Mouse (Mus musculus): ENCODE results near the gene Syne1. TPM values are rescaled to one million over a fixed set of nuclear protein-coding genes. Genes with fewer than 3 reads are reported as not detected.

Syne1 gene
- polyA plus RNA-seq, 1 experiment from 2014 or later: 6.0 TPM

DNA sequence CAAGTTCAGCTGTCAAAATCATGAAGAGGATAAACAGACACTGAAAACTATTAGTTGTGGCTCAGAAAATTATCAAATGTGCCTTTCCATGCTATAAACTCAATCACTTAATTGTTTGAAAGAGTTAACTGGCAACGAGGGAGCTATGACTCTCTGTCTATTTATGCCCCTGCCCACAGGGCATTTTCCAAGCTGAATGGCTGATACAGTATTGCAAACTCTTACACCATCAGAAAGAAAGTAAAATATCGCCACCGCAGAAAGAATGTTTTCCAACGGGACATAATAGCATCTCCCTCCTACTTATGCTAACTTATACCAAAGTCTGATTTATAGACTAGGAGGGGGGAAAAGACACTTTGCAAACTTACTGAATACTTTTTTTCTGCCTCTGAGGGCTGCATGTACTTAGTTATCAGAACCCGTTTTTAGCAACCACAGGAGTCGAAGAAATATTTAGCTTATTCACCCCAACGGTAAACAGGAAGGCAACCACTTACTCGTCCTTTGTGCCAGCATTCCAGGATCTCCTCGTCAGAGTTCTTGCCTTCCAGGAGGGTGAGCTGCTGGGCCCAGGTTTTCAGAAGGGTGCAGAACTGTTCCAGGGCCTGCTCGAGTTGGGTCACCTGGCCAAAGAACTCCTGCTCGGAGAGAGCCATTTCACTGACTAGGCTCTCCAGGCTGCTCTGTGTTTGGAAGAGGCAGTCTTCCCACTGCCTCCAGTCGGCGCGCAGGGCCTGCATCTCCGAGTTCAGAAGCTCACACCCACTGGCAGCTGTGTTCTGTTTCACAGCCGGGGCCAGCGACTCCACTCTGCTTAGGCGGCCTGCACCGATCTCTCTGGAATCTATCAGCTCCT, 262.3 kb downstream of the Syne1 start:
- no peaks in the 10 kb centered on the region for H3K36me3 ChIP-seq (ENCODE audit: control insufficient read depth, insufficient read depth)
- ATAC-seq (ENCODE audit: low read depth): no peak
- H3K27ac ChIP-seq (ENCODE audit: low read length): no peak overlapping the region
- 54% methylated on average over 19 of the region's 19 CpGs for WGBS (ENCODE audit: insufficient replicate concordance)
- H3K9me3 ChIP-seq (replicated peaks; ENCODE audit: control insufficient read depth, low read length): no peaks in the 10 kb centered on the region
- no peak overlapping the region for H3K4me2 ChIP-seq (ENCODE audit: low read depth, low read length)
- no peak overlapping the region for H3K4me3 ChIP-seq (ENCODE audit: low read depth, low read length)
- no peaks in the 10 kb centered on the region for H3K4me1 ChIP-seq (ENCODE audit: control insufficient read depth, low read depth, low read length)
- no peaks in the 10 kb centered on the region for H3K27me3 ChIP-seq (ENCODE audit: control insufficient read depth, insufficient read depth, low read depth, low read length)
- no peak overlapping the region for H3K9ac ChIP-seq (ENCODE audit: low read depth, low read length)

- Histone ChIP-seq H3K4me1 (ENCODE audit: control insufficient read depth, low read depth, low read length) (no peaks in the 10 kb centered on the region), H3K27me3 (ENCODE audit: control insufficient read depth, insufficient read depth, low read depth, low read length) (no peaks in the 10 kb centered on the region), H3K4me3 (ENCODE audit: low read depth, low read length) (no peak overlapping the region), H3K4me2 (ENCODE audit: low read depth, low read length) (no peak overlapping the region), H3K27ac (ENCODE audit: low read length) (no peak overlapping the region), H3K36me3 (ENCODE audit: control insufficient read depth, insufficient read depth) (no peaks in the 10 kb centered on the region), H3K9me3 (replicated peaks; ENCODE audit: control insufficient read depth, low read length) (no peaks in the 10 kb centered on the region), H3K9ac (ENCODE audit: low read depth, low read length) (no peak overlapping the region)
- WGBS (ENCODE audit: insufficient replicate concordance): 23% methylated on average over 6 of the region's 6 CpGs
- ATAC-seq (ENCODE audit: low read depth): no peak
Measured at GRCm38 (mm10) chr10:5288262-5288661, 263.0 kb downstream of the Syne1 start.

GRCm38 (mm10) chr10:5275769-5276168, 275.5 kb downstream of the Syne1 start:
- Histone ChIP-seq H3K27ac (ENCODE audit: low read length) (no peak overlapping the region), H3K36me3 (ENCODE audit: control insufficient read depth, insufficient read depth) (no peaks in the 10 kb centered on the region), H3K9ac (ENCODE audit: low read depth, low read length) (no peak overlapping the region), H3K4me3 (ENCODE audit: low read depth, low read length) (no peak overlapping the region), H3K4me1 (ENCODE audit: control insufficient read depth, low read depth, low read length) (no peaks in the 10 kb centered on the region), H3K27me3 (ENCODE audit: control insufficient read depth, insufficient read depth, low read depth, low read length) (no peaks in the 10 kb centered on the region), H3K4me2 (ENCODE audit: low read depth, low read length) (no peak overlapping the region), H3K9me3 (replicated peaks; ENCODE audit: control insufficient read depth, low read length) (no peaks in the 10 kb centered on the region)
- 67% methylated on average over 5 of the region's 5 CpGs for WGBS (ENCODE audit: insufficient replicate concordance)
- no peak for ATAC-seq (ENCODE audit: low read depth)

- Histone ChIP-seq H3K4me3 (ENCODE audit: low read depth, low read length) (no peak overlapping the region), H3K9me3 (replicated peaks; ENCODE audit: control insufficient read depth, low read length) (no peaks in the 10 kb centered on the region), H3K36me3 (ENCODE audit: control insufficient read depth, insufficient read depth) (no peaks in the 10 kb centered on the region), H3K4me1 (ENCODE audit: control insufficient read depth, low read depth, low read length) (no peaks in the 10 kb centered on the region), H3K27me3 (ENCODE audit: control insufficient read depth, insufficient read depth, low read depth, low read length) (no peaks in the 10 kb centered on the region), H3K4me2 (ENCODE audit: low read depth, low read length) (no peak overlapping the region), H3K27ac (ENCODE audit: low read length) (no peak overlapping the region), H3K9ac (ENCODE audit: low read depth, low read length) (no peak overlapping the region)
- 74% methylated on average over 2 of the region's 2 CpGs for WGBS (ENCODE audit: insufficient replicate concordance)
- ATAC-seq (ENCODE audit: low read depth): no peak
Measured at GRCm38 (mm10) chr10:5270641-5271040, 280.6 kb downstream of the Syne1 start.

- WGBS (ENCODE audit: insufficient replicate concordance): 60% methylated on average over 10 of the region's 10 CpGs
- ATAC-seq (ENCODE audit: low read depth): no peak
- H3K4me3 ChIP-seq (ENCODE audit: low read depth, low read length): no peak overlapping the region
Measured at GRCm38 (mm10) chr10:5264418-5264817, 286.9 kb downstream of the Syne1 start.

GRCm38 (mm10) chr10:5262636-5263035, 288.6 kb downstream of the Syne1 start:
- 66% methylated on average over 8 of the region's 8 CpGs for WGBS (ENCODE audit: insufficient replicate concordance)
- no peak for ATAC-seq (ENCODE audit: low read depth)

More at GRCm38 (mm10) chr10:5264418-5264817, 286.9 kb downstream of the Syne1 start:
- no peak overlapping the region for H3K4me2 ChIP-seq (ENCODE audit: low read depth, low read length)
- H3K27ac ChIP-seq (ENCODE audit: low read length): no peak overlapping the region
- no peaks in the 10 kb centered on the region for H3K4me1 ChIP-seq (ENCODE audit: control insufficient read depth, low read depth, low read length)
- no peak overlapping the region for H3K9ac ChIP-seq (ENCODE audit: low read depth, low read length)
- no peaks in the 10 kb centered on the region for H3K27me3 ChIP-seq (ENCODE audit: control insufficient read depth, insufficient read depth, low read depth, low read length)
- H3K36me3 ChIP-seq (ENCODE audit: control insufficient read depth, insufficient read depth): no peaks in the 10 kb centered on the region
- no peaks in the 10 kb centered on the region for H3K9me3 ChIP-seq (replicated peaks; ENCODE audit: control insufficient read depth, low read length)

DNA sequence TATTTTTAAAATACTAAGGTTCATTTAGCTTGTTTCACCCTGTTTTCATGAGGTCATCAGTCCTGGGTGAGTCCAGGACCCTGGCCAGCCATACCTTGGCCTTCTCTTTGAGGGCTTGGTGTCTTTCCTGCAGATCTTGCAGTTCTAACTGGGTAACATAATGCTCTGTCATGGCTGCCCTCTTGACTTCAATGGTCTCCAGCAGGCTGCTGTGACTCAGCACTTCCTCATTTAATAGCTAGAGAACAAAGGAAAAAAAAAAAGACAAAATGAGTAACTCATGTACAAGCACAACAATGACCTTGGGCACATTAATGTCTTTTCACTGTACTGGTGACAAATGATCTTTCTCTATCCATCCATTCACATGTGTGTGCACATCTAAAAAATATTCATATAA, 294.6 kb downstream of the Syne1 start:
- Histone ChIP-seq H3K4me1 (ENCODE audit: control insufficient read depth, low read depth, low read length) (no peaks in the 10 kb centered on the region), H3K4me3 (ENCODE audit: low read depth, low read length) (no peak overlapping the region), H3K9ac (ENCODE audit: low read depth, low read length) (no peak overlapping the region), H3K27me3 (ENCODE audit: control insufficient read depth, insufficient read depth, low read depth, low read length) (no peaks in the 10 kb centered on the region), H3K4me2 (ENCODE audit: low read depth, low read length) (no peak overlapping the region), H3K27ac (ENCODE audit: low read length) (no peak overlapping the region), H3K9me3 (replicated peaks; ENCODE audit: control insufficient read depth, low read length) (no peaks in the 10 kb centered on the region), H3K36me3 (ENCODE audit: control insufficient read depth, insufficient read depth) (no peaks in the 10 kb centered on the region; the same call in 1 of the 2 replicates)
- ATAC-seq (ENCODE audit: low read depth): no peak

More at GRCm38 (mm10) chr10:5262636-5263035, 288.6 kb downstream of the Syne1 start:
- no peaks in the 10 kb centered on the region; the same call in 1 of the 2 replicates for H3K36me3 ChIP-seq (ENCODE audit: control insufficient read depth, insufficient read depth)
- no peaks in the 10 kb centered on the region for H3K27me3 ChIP-seq (ENCODE audit: control insufficient read depth, insufficient read depth, low read depth, low read length)
- H3K9me3 ChIP-seq (replicated peaks; ENCODE audit: control insufficient read depth, low read length): no peaks in the 10 kb centered on the region
- H3K27ac ChIP-seq (ENCODE audit: low read length): no peak overlapping the region
- no peak overlapping the region for H3K4me3 ChIP-seq (ENCODE audit: low read depth, low read length)
- H3K4me1 ChIP-seq (ENCODE audit: control insufficient read depth, low read depth, low read length): no peaks in the 10 kb centered on the region
- H3K9ac ChIP-seq (ENCODE audit: low read depth, low read length): no peak overlapping the region
- no peak overlapping the region for H3K4me2 ChIP-seq (ENCODE audit: low read depth, low read length)

- Histone ChIP-seq H3K4me1 (ENCODE audit: control insufficient read depth, low read depth, low read length) (no peaks in the 10 kb centered on the region), H3K4me3 (ENCODE audit: low read depth, low read length) (no peak overlapping the region), H3K4me2 (ENCODE audit: low read depth, low read length) (no peak overlapping the region), H3K27me3 (ENCODE audit: control insufficient read depth, insufficient read depth, low read depth, low read length) (no peaks in the 10 kb centered on the region), H3K27ac (ENCODE audit: low read length) (no peak overlapping the region), H3K9ac (ENCODE audit: low read depth, low read length) (no peak overlapping the region), H3K36me3 (ENCODE audit: control insufficient read depth, insufficient read depth) (no peaks in the 10 kb centered on the region; the same call in 1 of the 2 replicates), H3K9me3 (replicated peaks; ENCODE audit: control insufficient read depth, low read length) (no peaks in the 10 kb centered on the region)
- no peak for ATAC-seq (ENCODE audit: low read depth)
Measured at GRCm38 (mm10) chr10:5253752-5254151, 297.5 kb downstream of the Syne1 start.

DNA sequence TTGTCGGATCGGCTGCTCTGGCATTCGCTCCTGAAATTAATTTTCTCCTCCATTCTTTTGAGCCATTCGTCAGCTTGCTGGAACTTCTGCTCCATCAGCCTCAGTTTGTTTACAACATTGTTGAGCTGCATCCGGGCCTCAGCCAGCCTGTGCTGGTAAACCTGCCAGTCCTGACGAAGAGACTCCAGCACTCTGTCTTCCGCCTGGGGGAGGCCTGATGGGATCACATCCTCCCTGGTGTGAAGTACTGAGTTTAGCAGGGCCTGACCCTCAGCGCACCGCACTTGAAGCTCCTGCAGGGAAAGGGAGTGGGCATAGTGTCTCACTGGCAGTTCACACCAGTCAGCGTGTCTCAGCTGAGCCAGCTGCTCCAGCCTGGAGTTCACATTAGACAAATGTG, 300.6 kb downstream of the Syne1 start:
- no peaks in the 10 kb centered on the region for H3K4me1 ChIP-seq (ENCODE audit: control insufficient read depth, low read depth, low read length)
- no peak for ATAC-seq (ENCODE audit: low read depth)
- H3K27ac ChIP-seq (ENCODE audit: low read length): no peak overlapping the region
- H3K9me3 ChIP-seq (replicated peaks; ENCODE audit: control insufficient read depth, low read length): no peaks in the 10 kb centered on the region
- H3K27me3 ChIP-seq (ENCODE audit: control insufficient read depth, insufficient read depth, low read depth, low read length): no peaks in the 10 kb centered on the region
- no peak overlapping the region for H3K9ac ChIP-seq (ENCODE audit: low read depth, low read length)
- H3K4me2 ChIP-seq (ENCODE audit: low read depth, low read length): no peak overlapping the region
- H3K4me3 ChIP-seq (ENCODE audit: low read depth, low read length): no peak overlapping the region
- 70% methylated on average over 10 of the region's 10 CpGs for WGBS (ENCODE audit: insufficient replicate concordance)
- H3K36me3 ChIP-seq (ENCODE audit: control insufficient read depth, insufficient read depth): no peaks in the 10 kb centered on the region

Data from liver, embryonic 16.5 days (tissue).